Mouse (Mus musculus) mature B cell (primary cell): ENCODE measurements around the gene Trim23.
"Not testable (repeated sequence)": the region's sequence is repeated elsewhere in the genome, so short reads cannot be mapped to it uniquely, and the experiment has no call there.

Source experiments
- in situ Hi-C: fragments of 300-500 bp; cut with MboI; formaldehyde crosslinking; loops from 2 replicates; pipeline ENCODE4 v1.14.3; 2019

Trim23 gene

DNA sequence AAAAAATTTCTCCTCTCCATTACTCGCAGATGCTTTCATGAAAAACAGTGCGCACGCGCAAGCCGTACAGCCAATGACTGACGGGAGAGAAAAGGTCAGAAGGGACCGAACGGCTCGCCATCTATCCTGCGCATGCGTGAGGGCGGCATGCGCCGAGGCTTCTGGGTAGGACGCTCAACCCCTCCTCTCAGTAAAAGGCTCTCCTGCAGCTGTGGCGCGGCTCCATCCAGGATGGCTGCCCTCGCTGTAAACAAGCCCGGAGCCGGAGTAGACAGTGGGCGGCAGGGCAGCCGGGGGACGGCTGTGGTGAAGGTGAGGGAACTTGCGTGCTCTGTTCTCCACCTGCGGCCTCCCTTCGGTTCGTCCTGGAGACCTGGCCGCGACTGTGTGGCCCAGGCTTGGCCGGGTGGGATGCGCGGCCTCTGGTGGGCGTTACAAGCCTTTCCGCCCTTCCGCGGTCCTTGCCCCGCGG, at the start of gene Trim23:
Trim23 (plus strand) TSS at position 148 of the 472 bp plus-strand sequence.
- in situ Hi-C loops = no loop called here

DNA sequence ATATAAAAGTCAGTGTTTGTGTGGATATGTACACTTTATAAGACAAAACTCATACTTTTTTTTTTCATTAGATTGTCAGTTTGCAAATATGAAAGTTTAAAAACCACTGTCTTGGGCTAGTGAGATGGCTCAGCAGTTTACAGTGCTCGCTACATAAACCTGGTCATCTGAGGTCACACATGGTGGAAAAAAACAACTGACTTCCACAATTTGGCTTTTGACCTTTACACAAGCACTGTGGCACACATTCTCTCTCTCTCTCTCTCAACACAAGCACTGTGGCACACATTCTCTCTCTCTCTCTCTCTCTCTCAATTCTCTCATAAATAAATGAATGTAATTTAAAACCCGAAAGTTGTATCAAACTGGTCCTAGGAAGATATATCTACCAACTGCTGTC, 46.0 kb upstream of the Trim23 start:
- in situ Hi-C loops = no loop called here

DNA sequence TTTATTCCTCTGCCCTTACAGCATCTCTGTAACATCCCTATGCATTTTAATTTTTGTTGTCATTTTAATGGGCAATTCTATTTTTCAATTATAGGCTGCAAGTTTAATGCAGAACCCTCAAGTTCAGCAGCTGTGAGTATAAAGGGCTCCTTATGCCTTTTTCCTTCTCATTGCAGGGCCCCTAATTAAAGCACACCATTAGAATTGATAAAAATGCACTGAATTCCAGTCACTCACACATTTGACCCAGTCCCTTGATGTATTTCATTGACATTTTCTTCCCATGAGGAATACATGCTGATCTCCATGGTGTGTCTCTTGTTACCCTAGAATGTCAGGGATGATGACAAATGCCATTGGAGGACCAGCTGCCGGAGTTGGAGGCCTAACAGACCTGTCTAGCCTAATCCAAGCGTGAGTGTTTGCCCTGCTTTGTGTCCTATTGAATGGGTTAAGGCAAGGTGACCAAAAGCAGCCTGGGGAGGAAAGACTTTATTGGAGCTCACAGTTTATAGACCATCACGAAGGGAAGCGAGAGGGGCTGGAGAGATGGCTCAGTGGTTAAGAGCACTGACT, 44.0 kb upstream of the Trim23 start:
- in situ Hi-C loops = no loop called here

DNA sequence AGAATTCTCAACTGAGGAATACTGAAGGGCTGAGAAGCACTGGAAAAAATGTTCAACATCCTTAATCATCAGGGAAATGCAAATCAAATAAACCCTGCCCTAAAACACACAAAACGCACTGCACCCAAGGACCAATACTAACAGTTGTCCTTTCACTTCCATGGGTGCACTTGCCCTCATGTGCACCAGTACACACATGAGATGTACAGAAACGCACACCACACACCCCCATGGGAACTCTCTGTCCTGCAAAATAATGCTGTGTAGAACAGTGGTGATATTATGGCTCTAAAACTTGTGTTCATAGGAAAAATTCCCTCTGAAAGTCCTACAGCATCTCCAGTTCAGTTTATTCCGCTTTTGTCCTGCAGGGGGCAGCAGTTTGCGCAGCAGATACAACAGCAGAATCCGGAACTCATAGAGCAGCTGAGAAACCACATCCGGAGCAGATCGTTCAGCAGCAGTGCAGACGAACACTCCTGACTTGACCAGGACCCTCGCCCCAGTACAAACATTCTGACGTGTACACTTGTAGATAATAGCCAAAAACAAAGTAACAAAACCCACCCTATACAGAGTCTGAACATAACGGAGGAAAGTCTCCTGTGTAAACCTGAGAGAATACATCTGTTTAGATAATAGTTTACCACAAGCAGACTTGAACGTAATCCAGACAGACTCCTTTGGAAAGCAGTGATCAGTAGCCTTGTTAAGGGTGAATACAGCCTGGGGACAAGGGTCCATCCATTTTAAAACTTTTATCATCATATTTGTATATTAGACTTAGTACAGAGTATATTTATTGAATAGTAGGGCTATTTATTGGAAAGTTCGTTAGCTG, 39.0 kb upstream of the Trim23 start:
- in situ Hi-C loops = no loop called here

DNA sequence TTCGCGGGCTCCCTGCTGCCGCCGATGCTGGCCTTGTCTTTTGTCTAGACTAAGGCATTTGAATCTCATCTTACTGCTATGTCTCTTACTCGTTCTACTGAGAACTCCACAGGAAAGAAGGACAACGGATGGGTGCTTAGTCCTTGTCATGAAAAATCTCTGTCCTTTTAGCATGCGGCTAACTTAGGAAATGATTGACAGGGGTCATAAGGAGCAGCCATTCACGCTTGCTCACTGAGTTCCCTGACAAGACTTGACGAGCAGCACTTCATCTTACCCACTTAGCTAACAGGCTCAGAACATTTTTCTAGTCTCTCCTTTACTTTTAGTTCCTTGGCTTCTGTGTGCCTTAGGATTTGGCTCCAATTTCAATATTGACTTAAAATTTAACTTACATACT, 33.7 kb upstream of the Trim23 start:
- in situ Hi-C loops = no loop called here

DNA sequence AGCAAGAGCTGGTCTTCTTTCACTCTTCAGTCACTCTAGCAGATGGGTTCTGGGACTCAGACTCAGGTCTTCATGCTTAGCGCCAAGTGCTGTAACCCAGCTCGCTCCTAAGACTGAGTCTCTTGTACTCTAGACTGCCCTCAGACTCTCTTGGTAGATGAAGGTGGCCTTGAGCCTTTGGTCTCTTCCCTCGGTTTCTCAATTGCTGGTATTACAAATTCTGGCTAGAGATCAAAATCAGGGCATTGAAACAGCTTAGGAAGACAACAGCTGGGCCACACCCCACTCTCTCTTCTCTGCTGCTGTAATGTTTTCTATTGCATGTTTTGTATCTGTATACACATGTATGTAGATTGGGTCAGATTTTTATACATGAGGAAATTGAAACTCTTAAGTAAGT, 33.0 kb upstream of the Trim23 start:
- in situ Hi-C loops = no loop called here

DNA sequence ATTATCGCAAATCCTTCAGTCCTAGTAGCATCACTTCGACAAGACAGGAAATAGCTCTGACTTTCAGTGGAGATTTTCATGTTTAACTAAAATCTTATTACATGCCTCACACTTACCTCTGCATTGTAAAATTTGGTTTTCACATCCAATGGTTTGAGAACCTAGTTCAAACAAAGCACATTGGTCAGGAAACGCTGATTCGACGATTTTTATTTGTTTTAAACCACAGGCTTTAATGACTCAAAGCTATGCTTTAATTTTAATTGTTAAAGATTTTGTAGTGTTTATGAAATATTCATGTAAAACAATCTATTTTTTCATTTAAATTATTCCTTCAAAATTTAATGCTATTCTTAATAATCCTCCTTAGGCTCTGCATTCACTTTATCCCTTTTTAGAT, 24.4 kb upstream of the Trim23 start:
- in situ Hi-C loops = no loop called here

DNA sequence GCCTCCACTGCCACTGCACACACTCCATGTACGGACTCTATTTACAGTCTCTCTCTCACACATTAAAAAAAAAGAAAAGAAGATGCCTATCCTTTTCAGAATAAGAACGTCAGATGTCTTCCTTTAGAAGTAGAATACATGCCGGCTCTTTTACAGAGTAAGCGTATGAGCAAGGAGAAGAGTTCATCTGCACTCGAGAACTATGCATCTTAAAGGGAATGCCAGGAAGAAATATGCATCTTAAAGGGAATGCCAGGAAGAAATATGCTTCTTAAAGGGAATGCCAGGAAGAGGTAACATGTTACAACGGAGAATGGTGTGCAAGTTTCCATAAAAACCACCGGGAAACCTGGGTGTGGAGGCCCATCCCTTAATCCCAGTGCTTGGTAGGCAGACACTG, 23.5 kb upstream of the Trim23 start:
- in situ Hi-C loops = no loop called here

DNA sequence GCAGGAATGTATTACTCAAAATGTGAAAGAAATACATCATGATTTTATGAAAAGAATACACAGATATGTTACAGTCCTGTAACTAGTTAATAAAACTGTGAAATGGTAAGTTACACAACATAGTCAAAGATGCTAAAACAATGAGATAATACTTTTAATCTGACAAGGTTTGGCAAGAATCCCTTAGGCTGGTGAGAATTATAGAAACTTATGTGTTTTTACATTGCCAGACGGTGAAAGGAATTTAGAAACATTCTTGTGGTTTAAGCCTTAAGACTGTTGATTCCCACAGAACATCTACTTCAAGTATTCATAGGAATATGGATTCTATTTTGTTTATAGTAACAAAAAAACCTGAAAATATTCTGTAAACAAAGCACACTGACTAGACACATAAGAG, 22.9 kb upstream of the Trim23 start:
- in situ Hi-C loops = no loop called here

DNA sequence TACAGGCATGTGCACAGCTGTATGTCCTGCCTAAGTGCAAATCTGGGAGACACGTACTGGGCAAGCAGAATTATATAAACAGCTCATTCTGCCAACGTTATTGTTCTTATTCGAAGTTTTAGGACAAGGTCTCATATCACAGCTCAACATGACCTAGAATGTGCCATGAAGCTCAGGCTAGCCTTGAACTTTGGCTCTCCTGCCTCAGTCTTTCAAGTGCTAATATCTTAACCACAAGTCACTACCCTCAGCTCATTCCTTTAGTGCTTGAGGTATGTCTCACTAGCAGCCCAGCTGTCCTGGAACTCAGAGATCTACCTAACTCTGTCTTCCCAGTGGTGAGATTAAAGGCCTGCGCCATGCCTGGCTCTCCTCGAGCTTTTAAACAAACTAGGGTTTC, 6.9 kb upstream of the Trim23 start:
- in situ Hi-C loops = no loop called here

DNA sequence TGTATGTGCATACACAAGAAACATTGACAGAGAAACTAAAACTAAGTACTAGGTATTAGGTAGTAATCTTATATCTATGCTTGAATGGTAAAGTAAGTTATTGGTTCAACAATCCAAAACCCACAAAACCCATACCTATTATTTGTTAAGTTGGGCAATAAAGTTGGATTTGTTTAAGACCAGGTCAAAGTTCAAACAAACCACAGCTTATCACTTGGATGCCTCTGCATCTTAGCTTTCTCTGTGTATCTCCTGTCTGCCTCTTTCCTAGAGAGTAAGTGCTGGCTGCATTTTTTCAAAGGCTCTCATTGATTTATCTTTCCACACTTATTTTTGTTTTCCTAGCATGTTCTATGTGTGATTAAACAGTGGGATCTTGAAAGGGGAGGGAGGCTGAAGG, 6.1 kb upstream of the Trim23 start:
- in situ Hi-C loops = no loop called here

DNA sequence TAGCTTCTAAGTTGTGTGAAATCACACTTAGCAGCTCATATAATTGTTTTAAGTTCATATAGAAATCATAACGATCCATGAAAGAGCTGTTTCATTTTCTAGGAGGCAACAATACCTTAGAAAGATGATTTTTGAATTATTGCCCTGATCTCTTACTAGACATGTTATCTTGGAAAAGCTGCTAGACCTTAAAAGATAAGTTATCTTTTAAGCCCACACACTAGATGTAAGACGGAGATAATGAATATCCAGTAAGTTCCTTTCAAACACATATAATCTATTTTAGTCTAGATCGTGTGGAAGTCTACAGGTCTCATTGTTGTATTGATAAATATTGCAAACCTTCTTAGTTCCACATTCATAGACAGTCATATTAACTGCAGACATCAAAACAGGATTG, 1.7 kb upstream of the Trim23 start:
- in situ Hi-C loops = no loop called here

DNA sequence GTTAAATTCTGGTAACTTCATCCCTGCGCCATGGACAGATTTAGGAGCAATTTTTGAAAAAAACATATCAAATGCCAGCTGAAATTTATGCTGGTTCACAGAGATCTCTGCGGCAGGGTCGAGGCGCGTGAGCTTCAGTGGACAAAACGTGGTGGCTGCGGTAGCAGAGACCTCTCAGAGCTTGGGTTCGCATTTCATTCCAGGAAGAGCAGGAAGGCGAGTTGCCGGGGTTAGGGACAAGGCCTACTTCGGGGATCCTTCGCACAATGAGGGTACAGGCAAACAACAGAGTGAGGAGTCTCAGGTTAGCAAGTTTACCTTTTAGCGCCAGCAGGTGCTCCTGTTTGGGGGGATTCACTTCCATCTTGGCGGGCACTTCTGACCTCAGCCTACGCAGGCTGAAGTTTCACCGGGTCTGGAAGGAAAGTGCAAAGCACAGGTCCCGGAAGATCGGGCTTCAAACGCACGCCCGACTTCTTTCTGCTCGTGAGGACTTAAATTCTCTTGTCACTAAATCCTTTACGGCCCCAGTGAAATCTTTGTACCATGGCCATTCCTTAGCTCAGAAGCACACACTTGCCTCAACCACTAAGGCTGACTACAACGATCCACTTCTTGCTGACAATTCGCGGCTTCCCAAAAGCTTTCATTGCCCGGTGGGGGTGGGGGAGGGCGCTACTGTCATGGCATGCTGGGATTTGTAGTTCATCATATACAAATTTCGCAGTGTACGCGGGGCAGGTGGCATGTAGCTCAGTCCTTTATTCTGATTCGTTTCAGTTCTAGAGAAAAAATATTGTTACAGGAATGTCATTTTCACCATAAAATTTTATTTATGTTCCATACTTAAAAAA, 574 bp upstream of the Trim23 start, which contains the start of gene Trappc13:
Trappc13 (minus strand) TSS at position 674 of the 854 bp plus-strand sequence.
- in situ Hi-C loops = no loop called here

DNA sequence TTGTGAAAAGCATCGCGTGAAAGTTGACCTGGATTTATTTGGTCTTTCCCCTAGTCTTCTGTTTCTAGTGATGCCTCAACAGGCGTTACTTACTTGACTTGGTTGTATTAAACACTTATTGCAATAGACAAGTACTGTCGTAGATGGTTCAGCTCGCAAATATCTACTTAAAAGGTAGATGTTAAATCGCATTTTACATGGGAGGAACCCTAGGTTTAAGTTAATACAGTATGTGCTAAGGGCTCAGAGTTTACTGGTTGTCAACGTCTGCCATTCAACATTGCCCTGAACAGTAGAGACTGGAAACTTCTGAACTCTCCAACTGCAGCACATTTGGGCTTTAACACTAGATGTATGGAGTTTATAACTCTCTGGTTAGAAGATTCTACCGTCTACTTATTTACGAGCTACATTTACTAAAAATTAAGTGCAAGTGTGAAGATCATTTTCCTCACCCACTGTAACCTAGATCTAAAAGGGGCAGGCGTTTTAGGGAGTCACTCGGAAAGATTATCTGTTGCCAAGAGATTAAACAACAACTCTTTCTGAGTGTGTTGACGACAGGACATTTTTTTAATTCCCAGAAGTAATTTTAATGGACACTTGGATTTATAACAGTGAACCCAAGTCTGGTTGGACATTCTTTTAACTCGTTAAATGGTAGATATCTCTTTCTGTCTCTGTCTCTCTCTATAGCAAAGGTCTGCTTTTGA, 735 bp downstream of the Trim23 start:
- in situ Hi-C loops = no loop called here

DNA sequence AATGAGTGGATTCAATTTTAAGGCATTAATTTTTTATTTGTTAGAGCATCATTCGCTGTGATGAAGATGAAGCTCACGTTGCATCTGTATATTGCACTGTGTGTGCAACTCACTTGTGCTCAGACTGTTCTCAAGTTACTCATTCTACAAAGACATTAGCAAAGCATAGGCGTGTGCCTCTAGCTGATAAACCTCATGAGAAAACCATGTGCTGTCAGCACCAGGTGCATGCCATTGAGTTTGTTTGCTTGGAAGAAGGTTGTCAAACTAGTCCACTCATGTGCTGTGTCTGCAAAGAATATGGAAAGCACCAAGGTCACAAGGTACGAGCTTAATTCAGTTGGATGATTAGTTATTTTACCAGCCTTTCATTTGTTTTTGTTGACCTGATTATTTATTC, 8.8 kb downstream of the Trim23 start:
- in situ Hi-C loops = no loop called here

DNA sequence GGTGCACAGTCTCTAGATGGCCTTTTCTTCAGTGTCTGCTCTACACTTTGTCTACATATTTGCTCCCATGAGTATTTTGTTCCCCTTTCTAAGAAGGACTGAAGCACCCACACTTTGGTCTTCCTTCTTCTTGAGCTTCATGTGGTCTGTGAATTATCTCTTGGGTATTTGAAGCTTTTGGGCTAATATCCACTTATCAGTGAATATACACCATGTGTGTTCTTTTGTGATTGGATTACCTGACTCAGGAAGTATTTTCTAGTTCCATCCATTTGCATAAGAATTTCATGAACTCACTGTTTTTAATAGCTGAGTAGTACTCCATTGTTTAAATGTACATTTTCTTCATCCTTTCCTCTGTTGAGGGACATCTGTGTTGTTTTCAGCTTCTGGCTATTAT, 17.3 kb downstream of the Trim23 start:
- in situ Hi-C loops = not testable (repeated sequence)

DNA sequence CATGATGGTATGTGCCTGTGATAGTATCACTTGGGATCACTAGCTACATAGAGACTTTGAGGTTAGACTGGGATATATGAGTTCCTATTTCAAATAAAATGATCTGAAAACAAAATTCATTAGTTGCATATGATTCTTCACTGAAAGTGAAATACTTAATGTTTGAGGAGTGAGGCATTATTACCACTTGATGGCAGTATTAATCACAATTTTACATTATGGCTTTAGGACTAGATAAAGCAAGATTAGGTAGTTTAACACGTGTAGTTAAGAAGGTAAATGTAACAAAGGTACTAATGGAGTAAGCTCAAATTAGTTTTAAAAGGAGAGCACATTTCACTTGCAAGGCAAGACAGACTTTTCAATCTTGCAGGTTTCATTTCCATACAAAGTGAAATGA, 25.7 kb downstream of the Trim23 start:
- in situ Hi-C loops = no loop called here

DNA sequence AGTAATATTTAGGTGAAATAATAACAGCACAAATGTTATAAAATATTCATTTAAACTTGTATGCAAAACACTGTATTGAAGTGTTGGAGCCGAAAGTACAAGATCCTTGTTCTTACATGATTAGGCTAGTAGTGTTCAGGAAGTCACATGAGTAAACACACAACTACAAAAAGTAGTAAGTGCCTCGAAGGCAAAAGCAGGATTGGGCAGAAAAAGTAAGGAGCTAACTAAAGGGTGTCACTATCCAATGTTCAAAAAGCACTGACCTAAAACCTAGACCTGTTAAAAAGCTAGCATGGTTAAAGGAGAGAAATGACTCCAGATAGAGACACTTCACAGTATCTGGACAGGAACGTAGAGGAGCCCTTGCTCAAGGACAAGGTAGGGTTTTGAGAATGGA, 48.9 kb downstream of the Trim23 start:
- in situ Hi-C loops = no loop called here

DNA sequence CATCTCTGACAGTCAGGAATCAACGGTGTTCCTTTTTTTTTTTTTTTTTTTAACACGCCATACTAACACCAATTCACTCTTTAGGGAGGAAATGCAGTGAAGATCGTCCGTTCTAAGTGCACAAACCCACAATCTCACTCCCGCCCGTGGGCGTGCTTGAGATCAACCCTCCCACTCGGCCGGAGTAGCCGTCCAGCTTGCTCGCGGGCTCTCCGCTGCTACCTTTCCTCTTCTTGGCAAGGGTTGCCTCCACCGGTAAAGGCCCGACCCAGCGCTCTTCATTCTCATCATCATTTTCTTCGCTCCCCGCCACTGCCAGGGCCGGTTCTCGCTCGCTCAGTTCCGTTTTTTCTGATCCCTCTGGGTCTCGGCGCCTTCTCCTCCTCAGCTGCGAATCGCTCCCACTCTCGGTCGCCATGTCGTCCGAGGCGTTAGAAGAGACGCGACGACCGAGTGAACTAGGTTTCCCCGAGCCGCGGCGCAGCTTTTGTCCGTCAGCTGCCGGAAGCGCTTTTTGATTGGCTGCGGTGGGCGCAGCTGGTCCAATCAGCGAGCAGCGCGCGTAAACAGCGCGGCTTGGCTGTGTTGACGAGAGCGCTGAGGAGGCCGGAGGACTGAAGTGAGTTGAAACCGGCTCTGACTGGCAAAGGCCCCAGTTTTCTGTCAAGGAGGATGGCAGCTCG, 49.9 kb downstream of the Trim23 start, which contains the start of the genes Cenpk and Ppwd1:
Cenpk (plus strand) TSS at position 228 of the 683 bp plus-strand sequence.
Ppwd1 (minus strand) TSS at position 460 of the 683 bp plus-strand sequence.
- in situ Hi-C loops = no loop called here

DNA sequence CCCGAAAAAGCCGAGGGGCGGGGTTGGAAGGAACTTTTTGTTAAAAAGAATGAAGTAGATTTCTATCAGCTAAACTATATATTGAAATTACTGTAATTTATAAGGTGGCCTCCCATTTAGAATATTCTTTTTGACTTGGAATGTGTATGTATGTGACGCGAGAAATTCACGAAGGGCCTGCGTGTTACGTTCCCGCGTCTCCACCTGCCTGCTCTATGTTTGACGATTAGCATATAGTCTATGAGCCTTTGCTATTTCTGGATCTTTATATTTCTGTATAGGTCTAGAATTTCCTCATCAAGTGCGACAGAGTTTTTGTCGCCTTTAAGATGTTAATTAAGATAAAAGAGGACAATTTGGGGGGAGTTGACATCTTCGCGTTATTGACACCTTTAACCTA, 50.6 kb downstream of the Trim23 start:
- in situ Hi-C loops = no loop called here
